Mouse (Mus musculus): ENCODE data around the gene Hmga1. TPM values are rescaled to one million over a fixed set of nuclear protein-coding genes. Genes with fewer than 3 reads are reported as not detected.

Hmga1 gene
- polyA plus RNA-seq, 1 experiment, result 397 TPM

DNA sequence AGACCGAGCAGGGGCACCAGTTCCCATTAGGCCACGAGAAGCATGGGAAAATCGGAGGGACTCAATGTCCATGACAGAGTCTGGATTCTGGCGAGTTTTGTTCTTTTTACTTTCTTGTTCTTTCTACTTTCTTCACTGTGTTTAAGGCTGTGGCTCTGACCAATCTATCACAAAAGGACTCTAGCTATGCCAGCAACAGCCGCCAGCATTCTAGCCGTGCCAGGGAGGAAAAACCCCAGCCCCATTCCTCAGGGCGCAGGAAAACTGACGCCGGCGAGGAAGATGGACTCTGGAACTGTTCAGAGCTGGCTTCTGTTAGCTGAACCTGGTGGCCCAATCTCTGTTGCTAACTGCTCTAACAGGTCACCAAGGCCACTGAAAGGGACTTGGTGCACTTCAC lies 22.2 kb downstream of the Hmga1 start:
- Histone ChIP-seq H3K79me2 (ENCODE audit: control insufficient read depth, insufficient read depth) (no peaks in the 10 kb centered on the region), H3ac (ENCODE audit: control insufficient read depth, insufficient read length, low read depth) (no peak overlapping the region), H3K36me3 (ENCODE audit: control insufficient read depth, insufficient read depth) (peaks cover 53% of the 10 kb centered on the region), H3K79me3 (ENCODE audit: low read depth) (no peaks in the 10 kb centered on the region), H3K27me3 (ENCODE audit: control insufficient read depth, insufficient read depth, insufficient read length) (no peaks in the 10 kb centered on the region), H3K4me3 (ENCODE audit: insufficient read depth, poor library complexity, severe bottlenecking) (no peak overlapping the region)
- TF ChIP-seq CTCF (IDR thresholded peaks at IDR 0.05; ENCODE audit: control insufficient read depth, insufficient read depth, insufficient read length) (no peak), USF1 (IDR thresholded peaks at IDR 0.05; ENCODE audit: low read depth) (no peak), CEBPB (IDR thresholded peaks at IDR 0.05; ENCODE audit: low read depth) (no peak), MAX (IDR thresholded peaks at IDR 0.05) (no peak)

DNA sequence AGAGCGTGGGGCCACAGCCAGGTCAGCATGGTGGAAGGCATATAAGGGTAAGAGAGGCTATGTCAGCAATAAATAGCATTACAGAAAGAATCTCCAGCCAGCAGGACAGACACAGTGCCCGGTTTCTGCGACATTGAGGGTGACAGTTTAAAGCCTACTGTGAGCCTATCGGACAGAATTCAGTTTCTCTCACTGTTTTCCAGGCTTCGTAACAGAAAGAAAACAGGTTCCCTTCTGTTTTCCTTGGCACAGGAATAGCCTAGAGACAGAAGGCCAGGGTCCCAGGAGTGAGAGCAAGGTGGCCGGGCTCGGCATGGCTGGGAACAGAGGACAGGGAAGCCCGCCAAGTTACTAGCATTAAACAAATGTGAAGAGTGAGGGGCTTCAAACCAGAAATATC lies 23.5 kb downstream of the Hmga1 start:
- peaks cover 4% of the 10 kb centered on the region for H3K79me2 ChIP-seq (ENCODE audit: control insufficient read depth, insufficient read depth)
- no peaks in the 10 kb centered on the region for H3K79me3 ChIP-seq (ENCODE audit: low read depth)
- H3K4me3 ChIP-seq (ENCODE audit: insufficient read depth, poor library complexity, severe bottlenecking), result no peak overlapping the region
- no peak for TF ChIP-seq MYOG (IDR thresholded peaks at IDR 0.05; ENCODE audit: control insufficient read depth, extremely low read depth, insufficient read length)
- no peak for TF ChIP-seq FOSL1 (IDR thresholded peaks at IDR 0.05; ENCODE audit: insufficient read depth, low read length, poor library complexity, severe bottlenecking)
- no peak overlapping the region for H3ac ChIP-seq (ENCODE audit: control insufficient read depth, insufficient read length, low read depth)
- H3K36me3 ChIP-seq (ENCODE audit: control insufficient read depth, insufficient read depth), result peaks cover 54% of the 10 kb centered on the region
- H3K27me3 ChIP-seq (ENCODE audit: control insufficient read depth, insufficient read depth, insufficient read length), result no peaks in the 10 kb centered on the region

DNA sequence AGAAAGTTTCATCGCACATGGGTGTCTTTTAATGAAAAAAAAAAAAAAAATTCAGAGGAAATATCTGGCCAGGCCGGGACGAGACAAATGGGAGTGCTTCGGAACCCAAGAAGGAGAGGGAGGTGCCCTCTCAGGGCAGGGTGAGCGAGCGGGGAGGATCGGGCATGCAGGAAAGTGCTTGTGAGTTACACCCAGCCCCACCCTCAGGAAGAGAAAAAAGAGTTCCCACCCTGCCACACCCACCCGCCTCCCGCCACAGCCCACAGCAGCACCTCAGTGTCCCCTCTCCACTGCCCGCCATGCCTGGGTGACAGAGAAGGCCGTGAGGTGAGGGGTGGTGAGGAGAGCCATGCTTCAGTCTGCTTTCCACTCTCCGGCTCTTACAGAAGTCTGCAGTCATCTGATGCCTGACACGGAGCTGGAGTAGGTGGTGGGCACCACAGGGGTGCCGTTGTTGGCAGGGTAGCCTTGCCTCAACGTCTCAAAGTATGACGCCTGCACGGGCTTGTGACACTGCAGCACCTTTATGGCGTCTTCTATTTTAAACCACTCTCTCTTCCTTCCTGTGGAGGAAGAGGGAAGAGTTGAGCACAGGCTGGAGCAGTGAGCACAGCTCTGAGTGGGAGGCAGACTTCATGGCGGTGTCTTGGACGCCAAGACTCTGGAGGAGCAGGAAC lies 24.2 kb downstream of the Hmga1 start:
- Histone ChIP-seq H3K36me3 (ENCODE audit: control insufficient read depth, insufficient read depth) (peaks cover 59% of the 10 kb centered on the region), H3K4me3 (ENCODE audit: insufficient read depth, poor library complexity, severe bottlenecking) (no peak overlapping the region), H3K27me3 (ENCODE audit: control insufficient read depth, insufficient read depth, insufficient read length) (no peaks in the 10 kb centered on the region), H3K79me2 (ENCODE audit: control insufficient read depth, insufficient read depth) (peaks cover 6% of the 10 kb centered on the region), H3ac (ENCODE audit: control insufficient read depth, insufficient read length, low read depth) (no peak overlapping the region), H3K79me3 (ENCODE audit: low read depth) (no peaks in the 10 kb centered on the region)
- TF ChIP-seq FOSL1 (IDR thresholded peaks at IDR 0.05; ENCODE audit: insufficient read depth, low read length, poor library complexity, severe bottlenecking), result no peak
- TF ChIP-seq MYOD1 (IDR thresholded peaks at IDR 0.05; ENCODE audit: control insufficient read depth, insufficient read length, low read depth), result no peak
- no peak for TF ChIP-seq MAX (IDR thresholded peaks at IDR 0.05)
- TF ChIP-seq USF1 (IDR thresholded peaks at IDR 0.05; ENCODE audit: low read depth), result no peak
- TF ChIP-seq CTCF (IDR thresholded peaks at IDR 0.05; ENCODE audit: control insufficient read depth, insufficient read depth, insufficient read length), result no peak
- no peak for TF ChIP-seq CEBPB (IDR thresholded peaks at IDR 0.05; ENCODE audit: low read depth)
- TF ChIP-seq MYOG (IDR thresholded peaks at IDR 0.05; ENCODE audit: control insufficient read depth, extremely low read depth, insufficient read length), result no peak

DNA sequence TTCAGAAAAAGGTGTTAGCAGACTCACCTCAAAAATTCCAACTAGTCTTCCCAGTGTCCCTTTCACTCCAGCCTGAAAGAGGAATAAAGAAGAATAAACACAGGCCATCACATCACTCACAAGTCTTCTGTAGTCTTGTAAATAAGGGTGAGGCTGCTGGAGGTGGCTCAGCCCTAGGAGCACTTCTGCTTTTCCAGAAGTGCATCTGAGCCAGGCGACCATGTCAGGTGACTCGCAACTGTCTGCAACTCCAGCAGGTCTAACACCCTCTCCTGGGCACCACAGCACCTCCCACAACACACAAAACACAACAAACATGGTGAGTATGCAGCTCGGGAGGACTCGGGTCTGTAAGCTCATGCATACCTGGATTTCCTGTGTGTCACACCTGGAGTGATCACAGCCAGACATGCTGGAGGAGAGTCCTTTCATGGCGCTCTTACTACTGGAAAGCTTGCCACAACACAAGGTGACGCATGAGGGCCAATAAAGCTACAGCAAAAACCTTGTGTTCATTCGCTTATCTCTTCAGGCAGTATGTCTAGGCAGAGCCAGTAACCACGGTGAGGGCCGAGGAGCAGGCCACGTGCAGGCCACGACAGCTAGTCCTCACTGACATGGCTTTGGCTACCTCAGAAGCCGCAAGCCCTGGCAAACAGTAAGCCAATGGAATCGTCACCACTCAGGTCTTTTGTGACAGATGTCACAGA lies 27.0 kb downstream of the Hmga1 start:
- no peaks in the 10 kb centered on the region for H3K27me3 ChIP-seq (ENCODE audit: control insufficient read depth, insufficient read depth, insufficient read length)
- H3K4me3 ChIP-seq (ENCODE audit: insufficient read depth, poor library complexity, severe bottlenecking), result no peak overlapping the region
- TF ChIP-seq MYOD1 (IDR thresholded peaks at IDR 0.05; ENCODE audit: control insufficient read depth, insufficient read length, low read depth) (no peak), MAX (IDR thresholded peaks at IDR 0.05) (no peak), MYOG (IDR thresholded peaks at IDR 0.05; ENCODE audit: control insufficient read depth, extremely low read depth, insufficient read length) (no peak), CTCF (IDR thresholded peaks at IDR 0.05; ENCODE audit: control insufficient read depth, insufficient read depth, insufficient read length) (no peak), FOSL1 (IDR thresholded peaks at IDR 0.05; ENCODE audit: insufficient read depth, low read length, poor library complexity, severe bottlenecking) (no peak), USF1 (IDR thresholded peaks at IDR 0.05; ENCODE audit: low read depth) (no peak), CEBPB (IDR thresholded peaks at IDR 0.05; ENCODE audit: low read depth) (no peak)
- peaks cover 5% of the 10 kb centered on the region for H3K79me3 ChIP-seq (ENCODE audit: low read depth)
- peaks cover 61% of the 10 kb centered on the region for H3K36me3 ChIP-seq (ENCODE audit: control insufficient read depth, insufficient read depth)
- peaks cover 13% of the 10 kb centered on the region for H3K79me2 ChIP-seq (ENCODE audit: control insufficient read depth, insufficient read depth)
- no peak overlapping the region for H3ac ChIP-seq (ENCODE audit: control insufficient read depth, insufficient read length, low read depth)

DNA sequence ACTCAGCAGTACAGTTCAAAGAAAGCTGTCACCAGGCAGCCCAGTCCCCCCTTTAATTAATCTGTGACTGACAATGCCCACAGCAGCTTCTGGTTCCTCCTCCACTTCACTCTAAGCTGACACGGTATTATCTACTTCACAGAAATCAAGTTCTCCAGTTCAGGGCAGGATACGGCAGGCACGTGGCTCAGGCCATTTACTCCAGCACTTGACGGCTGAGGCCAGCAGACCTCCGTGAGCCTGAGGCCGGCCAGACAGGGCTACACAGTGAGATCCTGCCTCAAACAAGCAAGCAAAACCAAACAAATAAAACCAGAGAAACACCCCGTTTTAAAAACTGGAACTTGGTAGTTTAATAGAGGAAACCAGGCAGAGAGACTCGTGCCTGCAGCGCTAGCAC lies 30.4 kb downstream of the Hmga1 start:
- Histone ChIP-seq H3K4me3 (ENCODE audit: insufficient read depth, poor library complexity, severe bottlenecking) (no peak overlapping the region), H3ac (ENCODE audit: control insufficient read depth, insufficient read length, low read depth) (no peak overlapping the region), H3K79me2 (ENCODE audit: control insufficient read depth, insufficient read depth) (peaks cover 42% of the 10 kb centered on the region), H3K27me3 (ENCODE audit: control insufficient read depth, insufficient read depth, insufficient read length) (no peaks in the 10 kb centered on the region), H3K36me3 (ENCODE audit: control insufficient read depth, insufficient read depth) (peaks cover 50% of the 10 kb centered on the region), H3K79me3 (ENCODE audit: low read depth) (peaks cover 14% of the 10 kb centered on the region)
- TF ChIP-seq MAX (IDR thresholded peaks at IDR 0.05), result no peak
- no peak for TF ChIP-seq MYOG (IDR thresholded peaks at IDR 0.05; ENCODE audit: control insufficient read depth, extremely low read depth, insufficient read length)
- TF ChIP-seq CTCF (IDR thresholded peaks at IDR 0.05; ENCODE audit: control insufficient read depth, insufficient read depth, insufficient read length), result no peak
- no peak for TF ChIP-seq USF1 (IDR thresholded peaks at IDR 0.05; ENCODE audit: low read depth)
- no peak for TF ChIP-seq FOSL1 (IDR thresholded peaks at IDR 0.05; ENCODE audit: insufficient read depth, low read length, poor library complexity, severe bottlenecking)
- TF ChIP-seq MYOD1 (IDR thresholded peaks at IDR 0.05; ENCODE audit: control insufficient read depth, insufficient read length, low read depth), result no peak
- no peak for TF ChIP-seq CEBPB (IDR thresholded peaks at IDR 0.05; ENCODE audit: low read depth)

DNA sequence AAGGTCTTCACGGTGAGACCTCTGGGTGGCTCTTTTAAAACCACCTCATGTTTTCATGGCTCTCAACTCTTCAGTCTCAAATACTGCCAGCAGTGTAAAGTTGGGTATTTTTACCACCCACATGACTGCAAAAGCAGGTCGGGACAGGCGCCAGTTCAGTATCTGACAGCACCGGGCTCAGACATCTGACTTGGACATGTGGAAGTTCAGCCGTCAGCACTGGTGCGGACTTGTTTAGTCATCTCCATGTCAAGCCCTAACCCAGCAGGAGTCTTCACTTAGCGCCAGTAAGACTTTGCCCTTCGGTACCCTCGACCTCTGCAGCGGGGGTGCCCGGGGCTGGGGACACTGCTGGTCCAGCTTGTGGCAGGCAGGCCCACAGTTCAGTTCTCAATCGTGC lies 31.0 kb downstream of the Hmga1 start:
- no peaks in the 10 kb centered on the region for H3K27me3 ChIP-seq (ENCODE audit: control insufficient read depth, insufficient read depth, insufficient read length)
- H3K36me3 ChIP-seq (ENCODE audit: control insufficient read depth, insufficient read depth), result peaks cover 50% of the 10 kb centered on the region
- H3K4me3 ChIP-seq (ENCODE audit: insufficient read depth, poor library complexity, severe bottlenecking), result no peak overlapping the region

More for the DNA sequence above, 31.0 kb downstream of the Hmga1 start:
- Histone ChIP-seq H3K79me3 (ENCODE audit: low read depth) (peaks cover 14% of the 10 kb centered on the region), H3ac (ENCODE audit: control insufficient read depth, insufficient read length, low read depth) (no peak overlapping the region), H3K79me2 (ENCODE audit: control insufficient read depth, insufficient read depth) (peaks cover 48% of the 10 kb centered on the region)
- no peak for TF ChIP-seq MAX (IDR thresholded peaks at IDR 0.05)
- no peak for TF ChIP-seq MYOG (IDR thresholded peaks at IDR 0.05; ENCODE audit: control insufficient read depth, extremely low read depth, insufficient read length)
- TF ChIP-seq FOSL1 (IDR thresholded peaks at IDR 0.05; ENCODE audit: insufficient read depth, low read length, poor library complexity, severe bottlenecking), result no peak
- TF ChIP-seq USF1 (IDR thresholded peaks at IDR 0.05; ENCODE audit: low read depth), result no peak
- TF ChIP-seq CTCF (IDR thresholded peaks at IDR 0.05; ENCODE audit: control insufficient read depth, insufficient read depth, insufficient read length), result no peak
- no peak for TF ChIP-seq MYOD1 (IDR thresholded peaks at IDR 0.05; ENCODE audit: control insufficient read depth, insufficient read length, low read depth)
- no peak for TF ChIP-seq CEBPB (IDR thresholded peaks at IDR 0.05; ENCODE audit: low read depth)

Data from C2C12 (cell line).